Mouse (Mus musculus): ENCODE data around the gene Ifna6.
"Not testable (repeated sequence)": the region's sequence is repeated elsewhere in the genome, so short reads cannot be mapped to it uniquely, and the experiment has no call there.

GRCm38 (mm10) chr4:88781831-88782230, 45.4 kb upstream of the Ifna6 start, which contains the start of gene Ifnz:
- not testable (repeated sequence) for TF ChIP-seq EP300, CTCF (IDR thresholded peaks at IDR 0.05; ENCODE audit: low read depth)

All from heart, postnatal 0 days (tissue).